Mouse (Mus musculus) hindbrain, embryonic 13.5 days (tissue): Measurements from ENCODE around the gene Tapbpl. TPM values are rescaled to one million over a fixed set of nuclear protein-coding genes. Genes with fewer than 3 reads are reported as not detected.

ENCODE experiments used
- ATAC-seq: fragments of 200-750 bp; cut with Nextera tagmentation; 2 replicates; pipeline ENCODE4 v1.8.0; 2017; ENCODE audit warnings: moderate TSS enrichment; ENCODE audit not compliant: low FRiP score
- H3K27ac ChIP-seq: fragments of 300-500 bp; sonication (generic); 2 replicates; pipeline ENCODE4 v1.5.1; 2015; ENCODE audit warnings: inconsistent platforms, mild to moderate bottlenecking, moderate library complexity
- H3K27me3 ChIP-seq: fragments of 300-500 bp; sonication (generic); 2 replicates; pipeline ENCODE4 v1.6.1; 2015; ENCODE audit warnings: mild to moderate bottlenecking, inconsistent platforms
- H3K36me3 ChIP-seq: fragments of 300-500 bp; sonication (generic); 2 replicates; pipeline ENCODE4 v1.6.1; 2015; ENCODE audit warnings: mild to moderate bottlenecking, inconsistent platforms
- H3K4me1 ChIP-seq: fragments of 300-500 bp; sonication (generic); replicated peaks from 2 replicates; pipeline ENCODE4 v1.6.1; 2015; ENCODE audit warnings: inconsistent platforms
- H3K4me2 ChIP-seq: fragments of 300-500 bp; sonication (generic); 2 replicates; pipeline ENCODE4 v1.6.1; 2015; ENCODE audit warnings: inconsistent platforms, mild to moderate bottlenecking, moderate library complexity
- H3K4me3 ChIP-seq: fragments of 300-500 bp; sonication (generic); 2 replicates; pipeline ENCODE4 v1.5.1; 2015; ENCODE audit warnings: mild to moderate bottlenecking, inconsistent platforms
- H3K9ac ChIP-seq: fragments of 300-500 bp; sonication (generic); 2 replicates; pipeline ENCODE4 v1.6.1; 2015; ENCODE audit warnings: mild to moderate bottlenecking, inconsistent platforms
- H3K9me3 ChIP-seq: fragments of 300-500 bp; sonication (generic); 2 replicates; pipeline ENCODE4 v1.6.1; 2016; ENCODE audit warnings: inconsistent platforms
- WGBS: fragments of 180-500 bp; shearing (Covaris S2); methylation state at CpG from one replicate; pipeline ENCODE4 v1.1.7; 2015; 5-methylcytosine and 5-hydroxymethylcytosine counted together
- microRNA-seq: library from miRNA; unstranded; fragments of <30 nt; microRNA quantifications from one replicate; pipeline ENCODE4, GENCODE M21; 2016
- polyA plus RNA-seq: library from polyadenylated mRNA; unstranded; fragments of >200 nt; fragmentation: Nextera tagmentation; extraction: Ambion mirVana; gene quantifications from 2 replicates; pipeline ENCODE4 v1.2.1, GENCODE M21; 2015

Tapbpl gene
- polyA plus RNA-seq, 1 experiment from 2014 or later: 4.3 TPM

DNA sequence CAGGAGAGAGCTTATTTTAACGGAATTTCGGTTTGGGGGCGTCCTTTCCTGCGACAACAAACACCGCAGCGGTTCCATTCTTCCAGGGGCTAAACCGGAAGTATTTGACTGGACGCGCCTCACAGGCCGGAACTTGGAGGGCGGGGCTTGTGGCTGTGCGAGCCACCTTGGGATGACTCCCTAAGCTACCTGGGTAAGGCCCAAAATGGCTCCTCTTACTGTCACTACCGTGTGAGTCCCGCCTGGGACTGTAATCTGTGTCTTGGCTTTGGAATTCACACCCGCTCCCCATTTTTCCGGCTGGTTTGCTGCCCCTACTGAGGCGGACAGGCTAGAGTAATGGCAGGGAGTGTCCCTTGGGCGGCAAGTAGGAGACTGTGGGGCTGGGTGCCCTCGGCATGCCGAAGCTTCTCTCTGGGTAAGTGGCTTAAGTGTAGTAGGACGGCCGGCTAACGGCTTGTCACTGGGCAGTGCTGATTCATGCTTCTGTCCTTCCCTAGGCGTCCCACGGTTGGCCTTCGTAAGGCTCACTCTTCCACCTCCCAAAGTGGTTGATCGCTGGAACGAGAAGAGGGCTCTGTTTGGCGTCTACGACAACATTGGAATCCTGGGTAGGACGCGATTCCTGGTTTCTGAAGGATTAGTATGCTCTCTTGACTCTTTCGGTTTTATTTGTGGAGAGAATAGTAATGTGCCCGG lies 39.5 kb downstream of the Tapbpl start:
- WGBS: under 1% methylated on average over 34 of the region's 34 CpGs
- Histone ChIP-seq H3K4me3 (peak overlapping the region; percentile 70), H3K4me2 (peak overlapping the region; percentile 67), H3K27ac (peak overlapping the region; percentile 99), H3K9me3 (no peaks in the 10 kb centered on the region), H3K27me3 (no peaks in the 10 kb centered on the region), H3K4me1 (peaks cover 32% of the 10 kb centered on the region), H3K36me3 (peaks cover 52% of the 10 kb centered on the region), H3K9ac (peak overlapping the region; percentile 82)
- peak; percentile 97 for ATAC-seq

GRCm38 (mm10) chr6:125191332-125192015 lies 40.2 kb downstream of the Tapbpl start, which contains the start of the genes Ncapd2 and Mrpl51:
TSS of gene Ncapd2 (minus strand) at chr6:125191701.
TSS of gene Mrpl51 (plus strand) at chr6:125191801.
- no peaks in the 10 kb centered on the region for H3K9me3 ChIP-seq
- no peaks in the 10 kb centered on the region for H3K27me3 ChIP-seq
- H3K36me3 ChIP-seq: peaks cover 59% of the 10 kb centered on the region
- peak within 1 kb of the TSS; percentile 82 for H3K9ac ChIP-seq
- peak; percentile 97 for ATAC-seq
- H3K4me1 ChIP-seq: peaks cover 32% of the 10 kb centered on the region
- peak within 1 kb of the TSS; percentile 99 for H3K27ac ChIP-seq
- under 1% methylated on average over 54 of the region's 54 CpGs for WGBS
- peak within 1 kb of the TSS; percentile 67 for H3K4me2 ChIP-seq
- H3K4me3 ChIP-seq: peak within 1 kb of the TSS; percentile 70

DNA sequence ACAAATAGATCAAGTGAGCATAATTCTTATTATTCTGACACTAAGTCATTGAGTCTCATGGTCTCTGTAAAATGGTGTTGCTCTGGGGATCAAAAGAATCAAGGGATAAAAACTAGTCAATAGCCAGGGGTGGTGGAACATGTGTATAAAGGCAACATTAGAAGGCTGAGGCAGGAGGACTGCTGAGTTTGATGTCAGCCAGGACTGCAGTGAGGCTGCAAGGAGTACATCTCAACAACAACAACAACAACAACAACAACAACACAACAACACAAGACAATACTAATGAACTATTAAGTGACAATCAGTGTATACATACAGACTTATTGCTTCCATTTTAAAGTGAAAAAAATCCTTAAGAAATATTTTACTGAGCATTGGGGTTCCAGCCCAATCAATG lies 40.8 kb downstream of the Tapbpl start:
- peaks cover 28% of the 10 kb centered on the region for H3K4me1 ChIP-seq
- peak overlapping the region; percentile 67 for H3K4me2 ChIP-seq
- no peak for ATAC-seq
- no peaks in the 10 kb centered on the region for H3K9me3 ChIP-seq
- H3K36me3 ChIP-seq: peaks cover 62% of the 10 kb centered on the region
- peak overlapping the region; percentile 99 for H3K27ac ChIP-seq
- H3K9ac ChIP-seq: peak overlapping the region; percentile 78
- no peaks in the 10 kb centered on the region for H3K27me3 ChIP-seq
- peak overlapping the region; percentile 70 for H3K4me3 ChIP-seq

- 96% methylated on average over 10 of the region's 10 CpGs for WGBS
- Histone ChIP-seq H3K4me1 (peaks cover 16% of the 10 kb centered on the region), H3K27ac (no peak overlapping the region), H3K9ac (no peak overlapping the region), H3K27me3 (no peaks in the 10 kb centered on the region), H3K9me3 (no peaks in the 10 kb centered on the region), H3K36me3 (peaks cover 84% of the 10 kb centered on the region), H3K4me2 (no peak overlapping the region), H3K4me3 (no peak overlapping the region)
- no peak for ATAC-seq
These were observed 45.5 kb downstream of the Tapbpl start for GRCm38 (mm10) chr6:125186203-125186602.

- Histone ChIP-seq H3K27ac (no peak overlapping the region), H3K27me3 (no peaks in the 10 kb centered on the region), H3K4me3 (no peak overlapping the region), H3K4me1 (no peaks in the 10 kb centered on the region), H3K9me3 (no peaks in the 10 kb centered on the region), H3K9ac (no peak overlapping the region), H3K36me3 (peaks cover 98% of the 10 kb centered on the region), H3K4me2 (no peak overlapping the region)
- no peak for ATAC-seq
- 76% methylated on average over 5 of the region's 5 CpGs for WGBS
These were observed 49.5 kb downstream of the Tapbpl start for GRCm38 (mm10) chr6:125182133-125182532.

DNA sequence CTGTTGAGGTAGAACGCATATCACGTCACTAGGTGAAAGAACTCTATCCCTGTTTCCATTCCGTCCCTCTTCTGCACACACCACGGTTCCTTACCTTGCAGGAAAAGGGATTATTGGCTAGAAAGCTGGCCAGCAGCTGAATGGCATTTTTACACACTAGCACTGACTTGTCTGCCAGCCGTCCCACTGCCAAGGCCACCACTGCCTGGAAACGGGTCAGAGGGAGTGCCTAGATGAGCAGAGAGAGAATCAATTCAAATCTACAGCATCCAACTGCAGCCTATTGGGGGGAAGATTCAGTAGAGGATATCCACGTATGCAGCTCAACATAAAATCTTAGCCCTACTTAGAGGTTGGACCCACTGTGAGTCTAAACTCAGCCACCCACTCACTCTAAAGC lies 52.1 kb downstream of the Tapbpl start:
- H3K36me3 ChIP-seq: peaks cover 98% of the 10 kb centered on the region
- 91% methylated on average over 7 of the region's 7 CpGs for WGBS

GRCm38 (mm10) chr6:125175469-125175868 lies 56.2 kb downstream of the Tapbpl start:
- no peak overlapping the region for H3K4me3 ChIP-seq
- H3K4me2 ChIP-seq: no peak overlapping the region
- H3K9ac ChIP-seq: no peak overlapping the region
- H3K27ac ChIP-seq: no peak overlapping the region
- WGBS: 86% methylated on average over 5 of the region's 5 CpGs
- no peaks in the 10 kb centered on the region for H3K27me3 ChIP-seq
- H3K9me3 ChIP-seq: no peaks in the 10 kb centered on the region
- H3K36me3 ChIP-seq: peaks cover 99% of the 10 kb centered on the region
- ATAC-seq: no peak
- no peaks in the 10 kb centered on the region for H3K4me1 ChIP-seq

More for the DNA sequence above, 52.1 kb downstream of the Tapbpl start:
- H3K27ac ChIP-seq: no peak overlapping the region
- H3K4me2 ChIP-seq: no peak overlapping the region
- H3K9me3 ChIP-seq: no peaks in the 10 kb centered on the region
- no peaks in the 10 kb centered on the region for H3K4me1 ChIP-seq
- no peak overlapping the region for H3K9ac ChIP-seq
- no peak overlapping the region for H3K4me3 ChIP-seq
- no peaks in the 10 kb centered on the region for H3K27me3 ChIP-seq
- ATAC-seq: no peak

Small RNA genes lying within 50 kb of the gene (microRNA-seq; reads per million reads assigned to microRNA genes)
- 0.93 reads per million for gene Mir3098
- gene Mir8113: not detected

Other genes starting within 250 kb of the Tapbpl start
- gene Pianp, start 235.2 kb downstream of the Tapbpl start, polyA plus RNA-seq: 29.3 and 31.6 TPM in 2 replicates
- gene Zfp384, start 222.7 kb downstream of the Tapbpl start, polyA plus RNA-seq: 17.7 and 20.4 TPM in 2 replicates
- gene Ing4, start 192.1 kb downstream of the Tapbpl start, polyA plus RNA-seq: 168 and 175 TPM in 2 replicates
- gene Acrbp, start 182.2 kb downstream of the Tapbpl start, polyA plus RNA-seq: 17.5 and 19.7 TPM in 2 replicates
- 0.55 and 0.65 TPM in 2 replicates for gene Lpar5, start 163.9 kb downstream of the Tapbpl start, polyA plus RNA-seq
- 123 and 126 TPM in 2 replicates for gene Chd4, start 135.9 kb downstream of the Tapbpl start, polyA plus RNA-seq
- 47.9 and 48.6 TPM in 2 replicates for gene Nop2, start 100.0 kb downstream of the Tapbpl start, polyA plus RNA-seq
- 17.2 and 19.7 TPM in 2 replicates for gene Iffo1, start 86.6 kb downstream of the Tapbpl start, polyA plus RNA-seq
- 1,320 and 1,327 TPM in 2 replicates for gene Gapdh, start 65.4 kb downstream of the Tapbpl start, polyA plus RNA-seq
- 56.7 and 62.9 TPM in 2 replicates for gene Ncapd2, start 40.2 kb downstream of the Tapbpl start, polyA plus RNA-seq
- gene Mrpl51, start 40.1 kb downstream of the Tapbpl start, polyA plus RNA-seq: 158 and 164 TPM in 2 replicates
- gene Vamp1, start 16.3 kb downstream of the Tapbpl start, polyA plus RNA-seq: 11.3 and 12.9 TPM in 2 replicates
- 1.5 and 2.2 TPM in 2 replicates for gene Cd27, start 5.2 kb upstream of the Tapbpl start, polyA plus RNA-seq
- gene Tuba3a, start 54.2 kb upstream of the Tapbpl start, polyA plus RNA-seq: not detected in 2 replicates
- gene Ltbr, start 82.0 kb upstream of the Tapbpl start, polyA plus RNA-seq: 13.5 and 15.2 TPM in 2 replicates
- 0.29 and 0.31 TPM in 2 replicates for gene Scnn1a, start 88.8 kb upstream of the Tapbpl start, polyA plus RNA-seq
- 15.1 and 15.7 TPM in 2 replicates for gene Tnfrsf1a, start 117.5 kb upstream of the Tapbpl start, polyA plus RNA-seq
- gene Plekhg6, start 148.9 kb upstream of the Tapbpl start, polyA plus RNA-seq: 0.12 TPM in 2 replicates